In genomic region chr2:71353306-71354054, GRCm38 (mm10) we compare ENCODE assay signal across 9 mouse cellular contexts. TPM values are rescaled to one million over a fixed set of nuclear protein-coding genes. Genes with fewer than 3 reads are reported as not detected.
DNase-seq lines count a peak whose midpoint lies in the region; ATAC-seq lines count a peak whose summit lies in the region.
"Had no signal": no experiment of that assay in that cellular context is flagged by ENCODE, and none has a peak within 500 bp of the region (broad histone marks: within the 10 kb centered on the region; RNA-seq: fewer than 3 reads in every experiment).

No protein-coding gene starts in this region.

- H3K36me3 ChIP-seq in neural tube, embryonic 15.5 days = peaks cover 7% of the 10 kb centered on the region
- H3K36me3 ChIP-seq in neural tube, embryonic 11.5 days (ENCODE audit: control insufficient read depth, insufficient read depth, low read length) = no peaks in the 10 kb centered on the region

- no peak overlapping the region for H3K4me2 ChIP-seq in neural tube, embryonic 15.5 days
- no peak overlapping the region for H3K4me2 ChIP-seq in neural tube, embryonic 11.5 days (ENCODE audit: low read depth)

- no peak for ATAC-seq in neural tube, embryonic 15.5 days (ENCODE audit: low FRiP score)
- ATAC-seq in common myeloid progenitor, adult 5-6 weeks (replicated peaks; ENCODE audit: low read depth, poor library complexity, severe bottlenecking) = 0 out of 2 replicates have a peak, but pooled peaks have one; percentile 11
- no peak for ATAC-seq in neural tube, embryonic 11.5 days (ENCODE audit: insufficient read depth, low FRiP score, low TSS enrichment)

- H3K27ac ChIP-seq in neural tube, embryonic 15.5 days (replicated peaks) = no peak overlapping the region
- no peak overlapping the region for H3K27ac ChIP-seq in neural tube, embryonic 11.5 days (ENCODE audit: low read depth, low read length)

- no peaks in the 10 kb centered on the region for H3K9me3 ChIP-seq in neural tube, embryonic 15.5 days (replicated peaks)
- H3K9me3 ChIP-seq in neural tube, embryonic 11.5 days (ENCODE audit: control insufficient read depth, low read length) = no peaks in the 10 kb centered on the region

- no peaks in the 10 kb centered on the region for H3K27me3 ChIP-seq in neural tube, embryonic 15.5 days (replicated peaks)
- no peaks in the 10 kb centered on the region for H3K27me3 ChIP-seq in neural tube, embryonic 11.5 days (ENCODE audit: control insufficient read depth, insufficient read depth, low read length)

- peak; percentile 31 for DNase-seq in neural tube, embryonic 10.5 days (ENCODE audit: extremely low spot score, low spot score)
- DNase-seq in heart, postnatal 4 days = peak; percentile 11
- peak; percentile 15 for DNase-seq in neural tube, embryonic 11.5 days (ENCODE audit: low spot score)
- no peak for DNase-seq in spleen, postnatal 10 days (ENCODE audit: low spot score in 2 of 2)
- no peak for DNase-seq in urinary bladder, adult 2 months (ENCODE audit: low spot score)
- DNase-seq: gastrocnemius, postnatal 14 days; layer of hippocampus, adult 9-11 months had no signal

- 62% methylated on average over 10 of the region's 10 CpGs for WGBS in neural tube, embryonic 15.5 days
- 45% methylated on average over 10 of the region's 10 CpGs for WGBS in neural tube, embryonic 11.5 days

- no peak overlapping the region for H3K4me3 ChIP-seq in neural tube, embryonic 15.5 days (replicated peaks)
- H3K4me3 ChIP-seq in neural tube, embryonic 11.5 days (ENCODE audit: low read depth, low read length) = no peak overlapping the region

- H3K9ac ChIP-seq in neural tube, embryonic 15.5 days (replicated peaks) = no peak overlapping the region
- H3K9ac ChIP-seq in neural tube, embryonic 11.5 days (ENCODE audit: low read length) = no peak overlapping the region

- H3K4me1 ChIP-seq in neural tube, embryonic 15.5 days = peaks cover 4% of the 10 kb centered on the region; the same call in 1 of the 2 replicates
- H3K4me1 ChIP-seq in neural tube, embryonic 11.5 days (ENCODE audit: control insufficient read depth, insufficient read depth, low read length) = peaks cover 5% of the 10 kb centered on the region

RNA-seq across cellular contexts. Expression of gene Slc25a12, which starts 14.1 kb away (rescaled TPM):
- 109 and 119 TPM in 2 replicates for polyA plus RNA-seq in neural tube, embryonic 15.5 days (2015; fragmentation: Nextera tagmentation; extraction: Ambion mirVana)
- total RNA-seq in common myeloid progenitor, adult 5-6 weeks (2017) = 36.8 and 48.2 TPM in 2 replicates
- 100 to 1,000 TPM; 175 to 176 TPM for total RNA-seq in heart, postnatal 4 days (2021)
- polyA plus RNA-seq in neural tube, embryonic 11.5 days (2014; fragmentation: Nextera tagmentation; extraction: Ambion mirVana) = 34.9 and 40.4 TPM in 2 replicates
- polyA plus RNA-seq in urinary bladder, adult 2 months (2012; rRNA removed) = 38.7 and 47.0 TPM in 2 replicates

RNA-seq across cellular contexts. Expression of gene Hat1, which starts 35.3 kb away (rescaled TPM):
- polyA plus RNA-seq in neural tube, embryonic 15.5 days (2015; fragmentation: Nextera tagmentation; extraction: Ambion mirVana) = 45.9 and 68.2 TPM in 2 replicates
- 183 and 200 TPM in 2 replicates for total RNA-seq in common myeloid progenitor, adult 5-6 weeks (2017)
- total RNA-seq in heart, postnatal 4 days (2021) = 10 to 100 TPM; 75.3 to 76.0 TPM
- 135 and 138 TPM in 2 replicates for polyA plus RNA-seq in neural tube, embryonic 11.5 days (2014; fragmentation: Nextera tagmentation; extraction: Ambion mirVana)
- polyA plus RNA-seq in urinary bladder, adult 2 months (2012; rRNA removed) = 23.0 and 29.0 TPM in 2 replicates

Comparison
In these comparisons a context has a peak if more than half of its experiments do, and no peak if none do; other contexts are left out.
1. DNase-seq: peak in neural tube, embryonic 10.5 days (single experiment), heart, postnatal 4 days (single experiment) and neural tube, embryonic 11.5 days (single experiment); none in spleen, postnatal 10 days (0 of 2) and urinary bladder, adult 2 months (single experiment).